In the genomic region with DNA sequence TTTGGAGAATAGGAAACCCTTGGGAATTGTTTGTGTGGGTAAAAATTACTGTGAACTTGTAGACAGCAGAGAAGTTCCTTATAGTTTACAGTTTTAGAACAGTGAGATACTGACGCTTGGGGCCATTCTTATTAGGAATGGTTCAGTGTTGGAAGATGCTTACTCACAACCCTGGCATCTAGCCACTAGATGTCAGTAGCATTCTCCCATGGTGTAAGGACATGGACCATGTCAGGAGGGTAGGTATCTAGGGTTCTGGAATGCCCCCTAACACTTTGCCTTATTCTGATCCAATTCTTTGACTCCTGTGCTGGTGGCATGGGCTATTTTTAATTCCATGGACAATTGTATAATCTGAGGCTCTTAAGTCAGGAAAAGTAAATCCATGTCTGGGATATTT, we compare ENCODE assay signal across 9 mouse cellular contexts.
DNase-seq lines count a peak whose midpoint lies in the region; ATAC-seq and TF ChIP-seq lines count a peak whose summit lies in the region.
"Had no signal": no experiment of that assay in that cellular context is flagged by ENCODE, and none has a peak within 500 bp of the region (broad histone marks: within the 10 kb centered on the region; RNA-seq: fewer than 3 reads in every experiment).

No protein-coding gene starts in this region.

- POLR2A ChIA-PET in Patski (lab: Charles Lee), result no interaction called here

- DNase-seq in kidney, adult 9 months, result peak; percentile 59
- DNase-seq in kidney, adult 11 months, result no peak
- no peak for DNase-seq in Patski (ENCODE audit: low read depth, low spot score)
- peak; percentile 69 for DNase-seq in embryo, embryonic 11 days
- DNase-seq in lung, postnatal 25 days (ENCODE audit: low spot score), result peak; percentile 51
- DNase-seq in right cerebral cortex, postnatal 4 days, result no peak
- no peak for DNase-seq in natural killer cell, adult 2 months (ENCODE audit: low spot score in 2 of 2)

- peak; percentile 83 for TF ChIP-seq CTCF in Patski (IDR thresholded peaks at IDR 0.05)

- no peaks in the 10 kb centered on the region for H3K27me3 ChIP-seq in Patski
- H3K27me3 ChIP-seq: embryonic facial prominence, embryonic 15.5 days; limb, embryonic 15.5 days had no signal

- ATAC-seq in Patski, result peak; percentile 54

- CTCF ChIA-PET in Patski (lab: Charles Lee), result interaction anchor here (1.0 to 2.0 kb wide), 4 partner anchors 13 to 215 kb away, joined by 3 to 8 read pairs (median 6); no protein-coding TSS in a partner anchor

- in situ Hi-C loops in Patski (cut with MboI; ENCODE audit: low pct_unique_long_range_greater_than_20kb), result loop anchor here (5.0 kb wide), 1 partner anchor 207 kb away; no protein-coding TSS in a partner anchor

Comparison
In these comparisons a context has a peak if more than half of its experiments do, and no peak if none do; other contexts are left out.
1. DNase-seq: peak in kidney, adult 9 months (single experiment), embryo, embryonic 11 days (single experiment) and lung, postnatal 25 days (single experiment); none in kidney, adult 11 months (single experiment), Patski (single experiment), right cerebral cortex, postnatal 4 days (single experiment) and natural killer cell, adult 2 months (0 of 2).